Mouse (Mus musculus) kidney, postnatal 0 days (tissue): Measurements from ENCODE around the gene Gm17334. TPM values are rescaled to one million over a fixed set of nuclear protein-coding genes. Genes with fewer than 3 reads are reported as not detected.
A peak's percentile ranks its signal among the peaks of the same experiment; 100 is the strongest.

ENCODE experiments used
- ATAC-seq: fragments of 200-750 bp; cut with Nextera tagmentation; replicated peaks from 2 replicates; pipeline ENCODE4 v1.8.0; 2017; ENCODE audit warnings: low read depth, moderate number of reproducible peaks, moderate TSS enrichment, moderate library complexity; ENCODE audit not compliant: low FRiP score
- DNase-seq: peaks from one replicate; pipeline ENCODE4 v3.0.0-alpha.2; 2016; ENCODE audit warnings: low spot score
- H3K27ac ChIP-seq: fragments of 300-500 bp; sonication (generic); 2 replicates; pipeline ENCODE4 v1.5.1; 2014; ENCODE audit warnings: mild to moderate bottlenecking
- H3K27me3 ChIP-seq: fragments of 300-500 bp; sonication (generic); 2 replicates; pipeline ENCODE4 v1.6.1; 2014; ENCODE audit warnings: low read length, mixed read lengths; ENCODE audit not compliant: insufficient read depth
- H3K36me3 ChIP-seq: fragments of 300-500 bp; sonication (generic); 2 replicates; pipeline ENCODE4 v1.6.1; 2014; ENCODE audit warnings: low read length, mixed read lengths; ENCODE audit not compliant: insufficient read depth
- H3K4me1 ChIP-seq: fragments of 300-500 bp; sonication (generic); replicated peaks from 2 replicates; pipeline ENCODE4 v1.6.1; 2014; ENCODE audit warnings: antibody characterized with exemption, low read length, mixed read lengths; ENCODE audit not compliant: insufficient read depth
- H3K4me2 ChIP-seq: fragments of 300-500 bp; sonication (generic); 2 replicates; pipeline ENCODE4 v1.6.1; 2014; ENCODE audit warnings: mild to moderate bottlenecking, low read length, moderate library complexity, mixed read lengths
- H3K4me3 ChIP-seq: fragments of 300-500 bp; sonication (generic); replicated peaks from 2 replicates; pipeline ENCODE4 v1.5.1; 2014; ENCODE audit warnings: low read depth, low read length
- H3K9ac ChIP-seq: fragments of 300-500 bp; sonication (generic); 2 replicates; pipeline ENCODE4 v1.6.1; 2014; ENCODE audit warnings: low read depth, low read length
- H3K9me3 ChIP-seq: fragments of 300-500 bp; sonication (generic); replicated peaks from 2 replicates; pipeline ENCODE4 v1.6.1; 2016; ENCODE audit warnings: low read length, inconsistent platforms, mixed read lengths
- CTCF ChIP-seq: IDR thresholded peaks from 2 replicates; pipeline ENCODE4 v1.5.1; 2016; ENCODE audit warnings: antibody characterized with exemption, low read depth, mild to moderate bottlenecking, moderate library complexity
- WGBS: fragments of 180-500 bp; shearing (Covaris S2); extraction: QIAGEN DNeasy Blood & Tissue Kit; methylation state at CpG from one replicate; pipeline ENCODE4 v1.1.7; 2014; 5-methylcytosine and 5-hydroxymethylcytosine counted together
- polyA plus RNA-seq: library from polyadenylated mRNA; unstranded; fragments of >200 nt; fragmentation: Nextera tagmentation; extraction: Ambion mirVana; gene quantifications from 2 replicates; pipeline ENCODE4 v1.2.1, GENCODE M21; 2015

Gene Gm17334
- polyA plus RNA-seq, 1 experiment from 2014 or later: 0.21 TPM

DNA sequence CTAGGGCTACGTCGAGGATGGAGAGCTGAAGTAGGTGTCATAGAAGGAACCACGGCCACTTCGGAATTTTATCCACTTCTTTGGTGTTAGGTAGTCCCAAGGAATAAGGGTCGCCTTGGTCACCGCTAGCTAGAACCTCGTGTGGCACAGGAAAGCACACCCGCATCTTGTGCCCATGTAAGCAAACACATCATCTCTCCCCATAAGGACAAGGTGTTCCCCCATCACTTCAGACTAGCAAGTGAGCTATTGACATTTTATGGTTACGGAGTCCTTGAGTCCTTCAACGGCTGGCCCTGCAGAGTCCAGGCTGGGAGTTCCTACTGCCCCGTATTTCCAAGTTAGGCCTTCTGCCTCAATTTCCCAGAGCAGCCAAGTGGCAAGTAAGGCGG, 3.8 kb downstream of the Gm17334 start:
- Histone ChIP-seq H3K9ac (peak overlapping the region; percentile 28; the same call in 1 of the 2 replicates), H3K4me1 (no peaks in the 10 kb centered on the region; the same call in 1 of the 2 replicates), H3K4me2 (peak overlapping the region; percentile 76), H3K36me3 (no peaks in the 10 kb centered on the region), H3K27me3 (no peaks in the 10 kb centered on the region), H3K27ac (peak overlapping the region; percentile 10; the same call in 1 of the 2 replicates), H3K4me3 (peak overlapping the region; percentile 68; the same call in 1 of the 2 replicates), H3K9me3 (no peaks in the 10 kb centered on the region)
- WGBS: 60% methylated on average over 12 of the region's 12 CpGs
- no peak for TF ChIP-seq CTCF
- ATAC-seq: no peak
- DNase-seq: no peak

DNA sequence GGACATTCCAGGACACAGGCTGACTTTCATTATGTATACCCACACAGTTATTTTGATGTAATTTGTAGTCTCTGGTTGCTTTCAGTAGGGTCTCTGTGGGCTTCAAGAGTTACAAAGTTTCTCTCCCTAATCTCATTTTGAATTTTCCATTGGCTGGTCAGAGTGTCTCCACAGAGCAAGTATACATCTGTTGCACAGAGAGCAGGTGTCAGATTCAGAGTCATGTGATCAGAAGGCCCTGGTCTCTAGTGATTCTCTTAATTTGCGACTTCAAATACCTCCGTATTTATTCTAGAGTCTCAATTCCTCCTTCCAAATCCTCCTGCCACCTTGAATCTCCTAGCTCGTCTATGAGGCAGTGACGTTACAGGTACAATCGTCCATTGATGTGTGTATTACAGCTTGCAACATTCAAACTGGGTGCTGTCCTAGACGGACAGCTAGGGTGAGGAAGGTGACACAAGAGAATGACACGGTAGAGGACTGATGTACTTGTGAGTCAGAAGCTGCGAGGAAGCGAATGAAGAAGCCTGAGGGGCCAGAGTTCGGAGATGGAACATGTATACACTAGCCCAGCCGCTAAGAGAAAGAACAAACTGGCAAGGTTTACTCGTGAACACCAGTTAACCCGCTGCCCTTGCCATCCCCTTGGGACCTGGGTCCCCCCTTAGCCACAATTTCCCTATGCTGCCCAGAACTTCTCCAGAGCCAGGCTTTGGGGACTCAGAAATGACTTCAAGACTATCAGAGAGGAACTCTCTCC, 4.4 kb downstream of the Gm17334 start:
- Histone ChIP-seq H3K4me1 (peaks cover 4% of the 10 kb centered on the region), H3K36me3 (no peaks in the 10 kb centered on the region), H3K27me3 (no peaks in the 10 kb centered on the region), H3K27ac (no peak overlapping the region), H3K4me2 (no peak overlapping the region), H3K9me3 (no peaks in the 10 kb centered on the region), H3K4me3 (no peak overlapping the region), H3K9ac (no peak overlapping the region)
- DNase-seq (no peak), ATAC-seq (no peak)
- TF ChIP-seq CTCF: no peak
- 73% methylated on average over 13 of the region's 13 CpGs for WGBS

DNA sequence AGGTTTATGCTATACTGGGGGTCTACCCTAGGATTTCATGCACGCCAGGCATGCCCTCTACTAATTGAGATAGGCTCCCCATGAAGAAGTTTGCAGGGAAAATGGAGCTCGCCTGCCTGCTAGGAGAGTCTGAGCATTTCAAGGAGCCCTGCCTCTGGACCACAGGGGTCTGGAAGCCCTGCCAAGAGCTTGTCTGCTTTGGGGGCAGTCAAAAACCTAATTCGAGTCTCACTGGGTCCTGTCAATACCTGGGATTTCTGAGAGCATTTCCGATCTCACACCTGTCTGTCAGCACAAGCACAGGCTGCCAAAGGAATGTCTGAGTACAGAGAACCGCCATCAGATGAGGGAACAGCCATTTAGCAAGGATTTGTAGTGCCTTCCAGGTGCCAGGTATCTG, 8.4 kb downstream of the Gm17334 start:
- no peak for TF ChIP-seq CTCF
- WGBS: 68% methylated on average over 5 of the region's 5 CpGs
- DNase-seq: no peak

DNA sequence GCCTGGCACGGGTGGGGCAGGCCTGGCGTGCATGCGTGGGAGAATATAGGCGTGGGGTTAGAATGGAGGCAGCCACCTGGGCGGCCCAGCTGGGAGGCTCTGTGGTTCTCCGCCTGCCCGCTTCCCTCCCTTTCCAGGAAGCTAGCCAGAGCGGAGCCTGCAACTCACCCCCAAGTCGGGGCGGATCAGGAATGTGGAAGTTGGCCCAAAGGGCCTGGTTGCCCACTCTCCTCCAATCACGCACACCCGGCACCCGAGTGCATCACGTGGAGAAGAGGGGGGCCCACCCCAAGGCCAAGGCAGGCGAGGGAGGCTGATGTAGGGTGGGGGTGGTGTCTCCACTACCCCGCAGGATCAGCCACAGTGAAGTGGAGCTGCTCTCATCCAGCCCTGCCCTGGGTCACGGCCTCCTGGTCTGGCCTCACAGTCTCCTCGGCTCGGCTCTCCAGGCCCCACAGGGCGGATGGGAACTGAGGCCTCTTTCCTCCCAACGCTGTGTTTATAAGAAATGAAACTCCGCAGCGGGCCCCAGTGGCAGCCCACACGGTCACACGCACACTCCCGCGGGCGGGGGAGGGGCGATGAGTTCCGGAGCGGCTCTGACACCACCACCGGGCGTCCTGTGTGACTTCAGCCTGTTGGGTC, 9.4 kb downstream of the Gm17334 start:
- peak overlapping the region; percentile 61 for H3K9ac ChIP-seq
- no peaks in the 10 kb centered on the region for H3K9me3 ChIP-seq
- H3K4me1 ChIP-seq: peaks cover 40% of the 10 kb centered on the region
- peak overlapping the region; percentile 24 for H3K4me3 ChIP-seq
- H3K36me3 ChIP-seq: no peaks in the 10 kb centered on the region
- DNase-seq (peak; percentile 95), ATAC-seq (peak; percentile 81)
- no peaks in the 10 kb centered on the region for H3K27me3 ChIP-seq
- WGBS: under 1% methylated on average over 33 of the region's 33 CpGs
- H3K4me2 ChIP-seq: peak overlapping the region; percentile 59
- peak; percentile 57 for TF ChIP-seq CTCF
- H3K27ac ChIP-seq: peak overlapping the region; percentile 97

More for the DNA sequence above, 8.4 kb downstream of the Gm17334 start:
- Histone ChIP-seq H3K27me3 (no peaks in the 10 kb centered on the region), H3K9ac (no peak overlapping the region), H3K9me3 (no peaks in the 10 kb centered on the region), H3K4me3 (no peak overlapping the region), H3K4me2 (no peak overlapping the region), H3K4me1 (peaks cover 31% of the 10 kb centered on the region), H3K27ac (peak overlapping the region; percentile 97), H3K36me3 (no peaks in the 10 kb centered on the region)
- no peak for ATAC-seq

DNA sequence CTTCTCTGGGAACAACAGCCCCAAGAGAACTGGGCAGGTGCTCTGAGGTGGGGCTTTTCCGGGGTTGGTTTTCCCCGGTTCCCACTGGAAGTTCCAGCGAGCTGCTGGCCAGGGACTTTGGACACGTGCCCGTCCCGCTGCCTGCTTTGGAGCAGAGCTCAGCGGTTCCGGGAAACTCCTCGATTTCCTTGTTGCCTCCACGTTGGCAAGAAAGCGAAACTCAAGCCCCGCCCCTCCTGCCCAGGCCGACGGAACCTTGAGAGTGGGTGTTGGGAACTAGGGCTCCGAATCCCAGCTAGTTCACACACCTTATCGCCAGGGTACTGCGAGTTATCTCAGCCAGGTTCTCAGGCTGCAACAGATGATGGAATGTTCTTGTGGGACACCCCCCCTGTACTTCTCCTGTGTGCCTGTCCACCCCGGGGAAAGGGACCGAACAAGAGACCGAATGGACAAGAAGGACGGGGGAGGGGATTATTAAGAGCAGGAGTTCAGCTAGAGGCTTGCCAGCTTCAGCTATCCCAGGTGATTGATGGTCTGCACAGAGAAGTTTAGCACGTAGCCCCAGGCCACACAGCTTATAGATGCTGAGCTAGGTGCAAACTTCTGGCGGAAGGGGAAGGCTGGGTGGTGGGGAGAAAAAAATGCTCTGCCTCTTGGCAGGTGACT, 10.0 kb downstream of the Gm17334 start:
- WGBS: 3% methylated on average over 23 of the region's 23 CpGs
- ATAC-seq (peak; percentile 37), DNase-seq (peak; percentile 82)
- Histone ChIP-seq H3K36me3 (no peaks in the 10 kb centered on the region), H3K4me2 (peak overlapping the region; percentile 59), H3K27ac (peak overlapping the region; percentile 97), H3K9me3 (no peaks in the 10 kb centered on the region), H3K27me3 (no peaks in the 10 kb centered on the region), H3K4me1 (peaks cover 40% of the 10 kb centered on the region), H3K4me3 (peak overlapping the region; percentile 24), H3K9ac (peak overlapping the region; percentile 61)
- TF ChIP-seq CTCF: no peak

DNA sequence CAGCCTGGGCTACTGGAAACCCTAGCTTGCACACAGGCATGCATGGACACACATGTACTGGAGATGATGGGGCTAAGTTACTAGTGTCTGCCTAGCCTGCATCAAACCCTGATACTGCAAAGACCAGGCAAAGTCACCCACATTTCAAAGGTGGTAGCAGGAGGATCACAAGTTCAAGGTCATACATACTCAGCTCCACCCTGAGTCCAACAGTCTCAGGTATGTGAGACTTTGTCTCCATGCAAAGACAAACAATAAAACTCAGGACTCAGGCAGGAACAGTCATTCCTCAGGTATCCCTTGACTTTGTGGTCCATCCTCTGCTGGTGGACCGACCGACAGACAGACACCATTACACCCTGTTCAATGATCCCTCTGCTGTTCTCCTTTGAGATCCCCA, 10.6 kb downstream of the Gm17334 start:
- H3K4me2 ChIP-seq: peak overlapping the region; percentile 59
- 44% methylated on average over 2 of the region's 2 CpGs for WGBS
- H3K4me1 ChIP-seq: peaks cover 40% of the 10 kb centered on the region
- no peak overlapping the region for H3K4me3 ChIP-seq
- no peaks in the 10 kb centered on the region for H3K27me3 ChIP-seq
- H3K9me3 ChIP-seq: no peaks in the 10 kb centered on the region
- peak overlapping the region; percentile 97 for H3K27ac ChIP-seq
- ATAC-seq (no peak), DNase-seq (no peak)
- TF ChIP-seq CTCF: no peak
- peak overlapping the region; percentile 61; the same call in 1 of the 2 replicates for H3K9ac ChIP-seq
- no peaks in the 10 kb centered on the region for H3K36me3 ChIP-seq
